In genomic region chr2:93944855-93945254, GRCm38 (mm10) we compare ENCODE assay signal across 38 mouse cellular contexts. TPM values are rescaled to one million over a fixed set of nuclear protein-coding genes. Genes with fewer than 3 reads are reported as not detected.
"Had no signal": no experiment of that assay in that cellular context is flagged by ENCODE, and none has a peak within 500 bp of the region (broad histone marks: within the 10 kb centered on the region; RNA-seq: fewer than 3 reads in every experiment).

No protein-coding gene starts in this region.

- H3K27me3 ChIP-seq: hindbrain, embryonic 12.5 days; hindbrain, embryonic 15.5 days; intestine, embryonic 15.5 days had no signal

- H3K9me3 ChIP-seq: hindbrain, embryonic 15.5 days; intestine, embryonic 15.5 days had no signal

- H3K4me1 ChIP-seq: hindbrain, embryonic 10.5 days; hindbrain, embryonic 12.5 days; hindbrain, embryonic 13.5 days; hindbrain, embryonic 15.5 days; intestine, embryonic 15.5 days had no signal

- DNase-seq: heart, adult 18-20 months; heart, adult 2 months; heart, postnatal 10 days; heart, postnatal 14 days; heart, postnatal 36 days; heart, postnatal 4 days; kidney, adult 11 months; kidney, adult 2 months; kidney, adult 8-10 months; kidney, postnatal 14 days; kidney, postnatal 25 days; kidney, postnatal 36 days; layer of hippocampus, adult 9-11 months; layer of hippocampus, postnatal 36 days had no signal

- H3K9ac ChIP-seq: heart, embryonic 12.5 days; heart, embryonic 13.5 days; heart, embryonic 15.5 days; hindbrain, embryonic 12.5 days; hindbrain, embryonic 13.5 days; hindbrain, embryonic 14.5 days; hindbrain, embryonic 15.5 days; intestine, embryonic 15.5 days had no signal

- H3K4me3 ChIP-seq: heart, adult 2 months; heart, embryonic 10.5 days; heart, embryonic 12.5 days; heart, embryonic 13.5 days; heart, embryonic 15.5 days; hindbrain, embryonic 10.5 days; hindbrain, embryonic 12.5 days; hindbrain, embryonic 13.5 days; hindbrain, embryonic 15.5 days; intestine, embryonic 15.5 days; layer of hippocampus, adult 2 months; left cerebral cortex, adult 2 months had no signal

- ATAC-seq: hindbrain, embryonic 16.5 days; hindbrain, postnatal 0 days; inflammation-experienced regulatory T-cells, adult 6 months; intestine, embryonic 15.5 days; intestine, embryonic 16.5 days; intestine, postnatal 0 days had no signal

- H3K36me3 ChIP-seq: heart, embryonic 10.5 days; heart, embryonic 12.5 days; heart, embryonic 13.5 days; heart, embryonic 15.5 days; hindbrain, embryonic 10.5 days; hindbrain, embryonic 12.5 days; hindbrain, embryonic 15.5 days; intestine, embryonic 15.5 days had no signal

- H3K27ac ChIP-seq: heart, adult 2 months; heart, embryonic 10.5 days; heart, embryonic 13.5 days; heart, embryonic 15.5 days; hindbrain, embryonic 10.5 days; hindbrain, embryonic 12.5 days; hindbrain, embryonic 13.5 days; hindbrain, embryonic 14.5 days; hindbrain, embryonic 15.5 days; hindbrain, postnatal 0 days; intestine, embryonic 15.5 days; layer of hippocampus, adult 2 months; left cerebral cortex, adult 2 months had no signal

- H3K4me2 ChIP-seq: heart, embryonic 11.5 days; heart, embryonic 12.5 days; heart, embryonic 13.5 days; heart, embryonic 15.5 days; hindbrain, embryonic 12.5 days; hindbrain, embryonic 13.5 days; hindbrain, embryonic 14.5 days; hindbrain, embryonic 15.5 days; intestine, embryonic 15.5 days had no signal

RNA-seq across cellular contexts. Expression of gene Gm13889, which starts 12.1 kb away (rescaled TPM):
- polyA plus RNA-seq: inflammation-experienced regulatory T-cells, adult 6 months had no signal

RNA-seq across cellular contexts. Expression of gene Gm27027, which starts 51.3 kb away (rescaled TPM):
- polyA plus RNA-seq: heart, adult 2 months; heart, embryonic 10.5 days; heart, embryonic 11.5 days; heart, embryonic 12.5 days; heart, embryonic 13.5 days; heart, embryonic 14.5 days; heart, embryonic 15.5 days; heart, embryonic 16.5 days; heart, postnatal 0 days; hindbrain, embryonic 10.5 days; hindbrain, embryonic 11.5 days; hindbrain, embryonic 12.5 days; hindbrain, embryonic 13.5 days; hindbrain, embryonic 14.5 days; hindbrain, embryonic 15.5 days; hindbrain, embryonic 16.5 days; hindbrain, postnatal 0 days; inflammation-experienced regulatory T-cells, adult 6 months; intestine, embryonic 14.5 days; intestine, embryonic 15.5 days; intestine, embryonic 16.5 days; intestine, postnatal 0 days; kidney, adult 2 months; large intestine, adult 2 months had no signal
